Mouse (Mus musculus): ENCODE data around the gene Glis2.
A peak's percentile ranks its signal among the peaks of the same experiment; 100 is the strongest.

Glis2 gene

GRCm38 (mm10) chr16:4659326-4659725 is 64.8 kb downstream of the Glis2 start:
- no peak for DNase-seq (ENCODE audit: low read depth)

DNA sequence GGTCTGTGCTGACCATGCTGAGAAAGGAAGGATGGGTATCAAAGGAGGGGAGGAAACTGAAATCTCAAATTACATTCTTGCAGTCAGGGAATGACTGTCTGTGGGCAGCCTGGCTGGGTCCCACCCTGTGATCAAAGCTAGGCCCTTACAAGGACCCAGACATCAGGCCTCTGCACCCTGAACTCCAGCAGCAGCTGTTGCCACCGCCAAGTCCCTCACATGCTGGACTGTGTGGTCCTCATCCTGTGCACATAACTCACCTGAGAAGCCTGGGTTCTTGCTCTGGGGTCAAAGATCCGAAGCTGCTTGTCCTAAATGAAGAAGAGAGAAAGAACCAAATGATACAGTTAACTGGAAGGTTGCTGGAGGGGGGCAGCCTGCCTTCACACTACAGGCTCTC is 67.1 kb downstream of the Glis2 start:
- no peak for DNase-seq (ENCODE audit: low read depth)

GRCm38 (mm10) chr16:4663806-4664205 is 69.3 kb downstream of the Glis2 start:
- DNase-seq (ENCODE audit: low read depth): no peak

GRCm38 (mm10) chr16:4665726-4666125 is 71.2 kb downstream of the Glis2 start:
- no peak for DNase-seq (ENCODE audit: low read depth)

DNA sequence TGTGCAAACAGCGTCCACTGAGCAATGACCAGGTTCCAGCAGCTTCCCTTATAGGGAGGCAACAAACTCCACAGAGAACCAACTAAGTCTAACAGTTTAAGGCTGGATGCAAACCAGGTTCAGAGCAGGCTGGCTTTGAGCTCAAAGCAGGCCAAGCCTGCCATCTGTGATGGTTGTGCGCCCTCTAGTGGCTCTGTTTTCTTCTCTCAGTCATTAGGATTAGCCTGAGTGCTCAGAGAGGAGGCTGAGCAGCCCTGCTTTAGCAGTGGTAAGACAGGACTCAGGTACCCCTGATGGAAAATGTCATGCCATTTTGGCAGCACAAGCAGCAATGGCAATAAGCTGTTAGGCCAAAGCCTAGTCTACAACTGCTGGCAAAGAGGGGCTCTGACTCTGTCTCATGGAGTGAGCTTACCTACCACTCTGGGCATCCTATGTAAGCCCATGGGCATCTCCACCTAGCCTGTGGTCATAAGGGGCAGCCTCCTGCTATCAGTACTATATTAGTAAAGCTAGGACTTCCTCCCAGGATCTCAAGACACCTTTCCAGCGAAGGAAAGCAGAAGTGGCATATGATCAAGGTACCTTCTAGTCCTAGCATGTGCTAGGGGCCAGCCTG is 72.8 kb downstream of the Glis2 start:
- peak; percentile 90 for DNase-seq (ENCODE audit: low read depth)

DNA sequence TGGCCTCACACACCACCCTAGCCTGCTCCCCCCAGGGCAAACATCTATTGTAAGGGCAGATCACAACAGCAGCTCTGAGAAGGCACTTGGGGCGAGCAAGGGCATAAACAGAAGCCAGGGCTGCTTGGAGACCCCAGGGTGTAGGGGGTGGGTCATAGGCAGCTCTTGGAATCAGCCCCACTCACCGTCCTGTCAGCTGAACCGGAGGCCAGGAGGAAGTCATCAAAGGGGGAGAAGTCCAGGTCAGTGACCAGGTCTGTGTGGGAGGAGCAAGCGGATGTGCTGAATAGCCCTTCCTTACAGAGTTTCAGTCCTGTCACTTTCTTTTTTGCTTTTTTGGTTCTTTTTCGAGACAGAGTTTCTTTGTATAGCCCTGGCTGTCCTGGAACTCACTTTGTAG is 75.8 kb downstream of the Glis2 start:
- DNase-seq (ENCODE audit: low read depth): no peak

DNA sequence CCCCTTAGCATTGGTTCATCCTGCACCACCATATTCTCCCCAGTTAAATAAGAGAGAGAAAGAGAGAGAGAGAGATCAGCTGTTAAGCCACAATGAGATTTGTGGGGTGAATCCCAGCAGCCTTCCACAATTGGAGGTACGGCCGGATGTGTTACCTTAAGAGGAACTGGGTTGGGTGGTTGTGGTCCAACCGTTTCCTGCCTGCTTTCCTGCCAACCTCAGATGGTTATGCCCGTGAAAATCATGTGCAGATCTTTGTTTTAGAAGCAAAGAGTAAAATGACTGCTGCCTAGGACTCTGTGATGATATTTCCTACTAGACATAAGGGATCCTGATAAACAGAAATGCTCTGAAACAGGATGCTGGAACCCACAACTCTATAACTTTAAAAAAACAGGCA is 79.6 kb downstream of the Glis2 start:
- DNase-seq (ENCODE audit: low read depth): peak; percentile 90

Measured in induced T-regulatory cell, adult 2 months (primary cell).